Mouse (Mus musculus) hindbrain, embryonic 13.5 days (tissue): ENCODE results near the gene Itgb4. TPM values are rescaled to one million over a fixed set of nuclear protein-coding genes. Genes with fewer than 3 reads are reported as not detected.

Experiments used
- ATAC-seq: fragments of 200-750 bp; cut with Nextera tagmentation; 2 replicates; pipeline ENCODE4 v1.8.0; 2017; ENCODE audit warnings: moderate TSS enrichment; ENCODE audit not compliant: low FRiP score
- H3K27ac ChIP-seq: fragments of 300-500 bp; sonication (generic); 2 replicates; pipeline ENCODE4 v1.5.1; 2015; ENCODE audit warnings: inconsistent platforms, mild to moderate bottlenecking, moderate library complexity
- H3K27me3 ChIP-seq: fragments of 300-500 bp; sonication (generic); 2 replicates; pipeline ENCODE4 v1.6.1; 2015; ENCODE audit warnings: mild to moderate bottlenecking, inconsistent platforms
- H3K36me3 ChIP-seq: fragments of 300-500 bp; sonication (generic); 2 replicates; pipeline ENCODE4 v1.6.1; 2015; ENCODE audit warnings: mild to moderate bottlenecking, inconsistent platforms
- H3K4me1 ChIP-seq: fragments of 300-500 bp; sonication (generic); replicated peaks from 2 replicates; pipeline ENCODE4 v1.6.1; 2015; ENCODE audit warnings: inconsistent platforms
- H3K4me2 ChIP-seq: fragments of 300-500 bp; sonication (generic); 2 replicates; pipeline ENCODE4 v1.6.1; 2015; ENCODE audit warnings: inconsistent platforms, mild to moderate bottlenecking, moderate library complexity
- H3K4me3 ChIP-seq: fragments of 300-500 bp; sonication (generic); 2 replicates; pipeline ENCODE4 v1.5.1; 2015; ENCODE audit warnings: mild to moderate bottlenecking, inconsistent platforms
- H3K9ac ChIP-seq: fragments of 300-500 bp; sonication (generic); 2 replicates; pipeline ENCODE4 v1.6.1; 2015; ENCODE audit warnings: mild to moderate bottlenecking, inconsistent platforms
- H3K9me3 ChIP-seq: fragments of 300-500 bp; sonication (generic); 2 replicates; pipeline ENCODE4 v1.6.1; 2016; ENCODE audit warnings: inconsistent platforms
- WGBS: fragments of 180-500 bp; shearing (Covaris S2); methylation state at CpG from one replicate; pipeline ENCODE4 v1.1.7; 2015; 5-methylcytosine and 5-hydroxymethylcytosine counted together
- polyA plus RNA-seq: library from polyadenylated mRNA; unstranded; fragments of >200 nt; fragmentation: Nextera tagmentation; extraction: Ambion mirVana; gene quantifications from 2 replicates; pipeline ENCODE4 v1.2.1, GENCODE M21; 2015

Itgb4 gene
- polyA plus RNA-seq, 1 experiment from 2014 or later, result 1.3 TPM

GRCm38 (mm10) chr11:115975544-115975943 is 1.0 kb downstream of the Itgb4 start:
- Histone ChIP-seq H3K36me3 (no peaks in the 10 kb centered on the region), H3K9me3 (no peaks in the 10 kb centered on the region), H3K27me3 (peaks cover 74% of the 10 kb centered on the region), H3K4me3 (peak overlapping the region; percentile 44), H3K9ac (peak overlapping the region; percentile 64; the same call in 1 of the 2 replicates), H3K27ac (no peak overlapping the region; the same call in 1 of the 2 replicates), H3K4me2 (peak overlapping the region; percentile 65), H3K4me1 (peaks cover 17% of the 10 kb centered on the region)
- no peak for ATAC-seq
- WGBS, result 33% methylated on average over 12 of the region's 12 CpGs

- Histone ChIP-seq H3K4me2 (no peak overlapping the region), H3K9me3 (no peaks in the 10 kb centered on the region), H3K27ac (no peak overlapping the region), H3K4me1 (no peaks in the 10 kb centered on the region), H3K27me3 (peaks cover 29% of the 10 kb centered on the region), H3K36me3 (no peaks in the 10 kb centered on the region), H3K9ac (no peak overlapping the region), H3K4me3 (no peak overlapping the region)
- 94% methylated on average over 15 of the region's 15 CpGs for WGBS
- no peak for ATAC-seq
These were observed 8.0 kb downstream of the Itgb4 start for GRCm38 (mm10) chr11:115982472-115982871.

- ATAC-seq, result no peak
These were observed 8.8 kb downstream of the Itgb4 start for GRCm38 (mm10) chr11:115983291-115983690.

GRCm38 (mm10) chr11:115989686-115990085 is 15.2 kb downstream of the Itgb4 start:
- Histone ChIP-seq H3K4me3 (no peak overlapping the region), H3K4me1 (no peaks in the 10 kb centered on the region), H3K36me3 (no peaks in the 10 kb centered on the region), H3K27ac (no peak overlapping the region), H3K9ac (no peak overlapping the region; the same call in 1 of the 2 replicates), H3K4me2 (no peak overlapping the region), H3K27me3 (peaks cover 35% of the 10 kb centered on the region), H3K9me3 (no peaks in the 10 kb centered on the region)
- WGBS, result 35% methylated on average over 15 of the region's 15 CpGs
- no peak for ATAC-seq

More at GRCm38 (mm10) chr11:115983291-115983690, 8.8 kb downstream of the Itgb4 start:
- 88% methylated on average over 8 of the region's 8 CpGs for WGBS
- Histone ChIP-seq H3K4me2 (no peak overlapping the region), H3K4me3 (no peak overlapping the region), H3K27me3 (peaks cover 21% of the 10 kb centered on the region), H3K36me3 (no peaks in the 10 kb centered on the region), H3K27ac (no peak overlapping the region), H3K9ac (no peak overlapping the region), H3K4me1 (no peaks in the 10 kb centered on the region), H3K9me3 (no peaks in the 10 kb centered on the region)

- Histone ChIP-seq H3K4me2 (no peak overlapping the region), H3K9me3 (no peaks in the 10 kb centered on the region), H3K9ac (no peak overlapping the region), H3K36me3 (no peaks in the 10 kb centered on the region), H3K27me3 (peaks cover 27% of the 10 kb centered on the region), H3K4me3 (no peak overlapping the region), H3K4me1 (no peaks in the 10 kb centered on the region), H3K27ac (no peak overlapping the region)
- WGBS, result 79% methylated on average over 4 of the region's 4 CpGs
- ATAC-seq, result no peak
These were observed 17.6 kb downstream of the Itgb4 start for GRCm38 (mm10) chr11:115992098-115992497.

- H3K27me3 ChIP-seq, result peaks cover 24% of the 10 kb centered on the region
- H3K4me2 ChIP-seq, result no peak overlapping the region
- H3K36me3 ChIP-seq, result no peaks in the 10 kb centered on the region
- H3K9ac ChIP-seq, result no peak overlapping the region
- no peak for ATAC-seq
- H3K4me1 ChIP-seq, result peaks cover 1% of the 10 kb centered on the region; the same call in 1 of the 2 replicates
- WGBS, result 91% methylated on average over 3 of the region's 3 CpGs
- H3K9me3 ChIP-seq, result no peaks in the 10 kb centered on the region
- H3K27ac ChIP-seq, result no peak overlapping the region
- H3K4me3 ChIP-seq, result no peak overlapping the region
These were observed 20.7 kb downstream of the Itgb4 start for GRCm38 (mm10) chr11:115995256-115995655.

GRCm38 (mm10) chr11:115997047-115997446 is 22.5 kb downstream of the Itgb4 start:
- Histone ChIP-seq H3K27ac (no peak overlapping the region), H3K4me3 (no peak overlapping the region), H3K4me1 (peaks cover 5% of the 10 kb centered on the region; the same call in 1 of the 2 replicates), H3K36me3 (no peaks in the 10 kb centered on the region), H3K9me3 (no peaks in the 10 kb centered on the region), H3K4me2 (no peak overlapping the region), H3K9ac (no peak overlapping the region), H3K27me3 (peaks cover 17% of the 10 kb centered on the region)
- WGBS, result 73% methylated on average over 4 of the region's 4 CpGs
- ATAC-seq, result no peak

GRCm38 (mm10) chr11:115997662-115998061 is 23.2 kb downstream of the Itgb4 start:
- no peak overlapping the region for H3K9ac ChIP-seq
- no peaks in the 10 kb centered on the region for H3K36me3 ChIP-seq
- H3K4me2 ChIP-seq, result no peak overlapping the region
- H3K27me3 ChIP-seq, result peaks cover 17% of the 10 kb centered on the region
- 68% methylated on average over 5 of the region's 5 CpGs for WGBS
- no peak overlapping the region for H3K27ac ChIP-seq
- H3K9me3 ChIP-seq, result no peaks in the 10 kb centered on the region
- no peak for ATAC-seq
- no peak overlapping the region for H3K4me3 ChIP-seq
- peaks cover 5% of the 10 kb centered on the region; the same call in 1 of the 2 replicates for H3K4me1 ChIP-seq

- Histone ChIP-seq H3K27me3 (peaks cover 9% of the 10 kb centered on the region), H3K27ac (no peak overlapping the region), H3K9me3 (no peaks in the 10 kb centered on the region), H3K4me2 (no peak overlapping the region), H3K4me3 (no peak overlapping the region), H3K4me1 (peaks cover 8% of the 10 kb centered on the region; the same call in 1 of the 2 replicates), H3K9ac (no peak overlapping the region), H3K36me3 (no peaks in the 10 kb centered on the region)
- WGBS, result 85% methylated on average over 7 of the region's 7 CpGs
- ATAC-seq, result no peak
These were observed 24.5 kb downstream of the Itgb4 start for GRCm38 (mm10) chr11:115999027-115999426.

- Histone ChIP-seq H3K4me3 (no peak overlapping the region), H3K4me1 (peaks cover 14% of the 10 kb centered on the region; the same call in 1 of the 2 replicates), H3K9me3 (no peaks in the 10 kb centered on the region), H3K27ac (no peak overlapping the region), H3K27me3 (peaks cover 9% of the 10 kb centered on the region), H3K4me2 (no peak overlapping the region), H3K36me3 (no peaks in the 10 kb centered on the region), H3K9ac (no peak overlapping the region)
- WGBS, result 18% methylated on average over 14 of the region's 14 CpGs
- ATAC-seq, result no peak
These were observed 25.1 kb downstream of the Itgb4 start for GRCm38 (mm10) chr11:115999538-116000143.

- H3K36me3 ChIP-seq, result no peaks in the 10 kb centered on the region
- H3K27ac ChIP-seq, result no peak overlapping the region
- no peak overlapping the region for H3K4me2 ChIP-seq
- H3K9ac ChIP-seq, result no peak overlapping the region
- peaks cover 13% of the 10 kb centered on the region for H3K27me3 ChIP-seq
- H3K9me3 ChIP-seq, result no peaks in the 10 kb centered on the region
- H3K4me3 ChIP-seq, result no peak overlapping the region
- ATAC-seq, result 0 out of 2 replicates have a peak, but pooled peaks have one; percentile 9
- 26% methylated on average over 10 of the region's 10 CpGs for WGBS
- H3K4me1 ChIP-seq, result peaks cover 24% of the 10 kb centered on the region
These were observed 26.1 kb downstream of the Itgb4 start for GRCm38 (mm10) chr11:116000607-116001006.

- Histone ChIP-seq H3K4me2 (no peak overlapping the region), H3K9ac (no peak overlapping the region), H3K36me3 (no peaks in the 10 kb centered on the region), H3K9me3 (no peaks in the 10 kb centered on the region), H3K27me3 (peaks cover 18% of the 10 kb centered on the region), H3K4me1 (peaks cover 29% of the 10 kb centered on the region), H3K4me3 (no peak overlapping the region), H3K27ac (no peak overlapping the region)
- ATAC-seq, result no peak
- 68% methylated on average over 6 of the region's 6 CpGs for WGBS
These were observed 27.2 kb downstream of the Itgb4 start for GRCm38 (mm10) chr11:116001725-116002124.

- no peaks in the 10 kb centered on the region for H3K36me3 ChIP-seq
These were observed 28.4 kb downstream of the Itgb4 start for GRCm38 (mm10) chr11:116002894-116003293.

More at GRCm38 (mm10) chr11:116002894-116003293, 28.4 kb downstream of the Itgb4 start:
- peaks cover 29% of the 10 kb centered on the region for H3K4me1 ChIP-seq
- ATAC-seq, result no peak
- H3K27ac ChIP-seq, result no peak overlapping the region
- H3K9ac ChIP-seq, result no peak overlapping the region
- no peak overlapping the region for H3K4me3 ChIP-seq
- WGBS, result 84% methylated on average over 3 of the region's 3 CpGs
- peaks cover 18% of the 10 kb centered on the region for H3K27me3 ChIP-seq
- no peak overlapping the region for H3K4me2 ChIP-seq
- H3K9me3 ChIP-seq, result no peaks in the 10 kb centered on the region
